Mouse (Mus musculus) neural tube, embryonic 13.5 days (tissue): ENCODE measurements at regions not wholly inside any gene's neighbourhood (a gene's known extent, or its start where the extent isn't known, plus 50 kb on each side); places are given as distances from the start of the nearest gene placed in this dataset.

Experiments used
- ATAC-seq: fragments of 200-750 bp; cut with Nextera tagmentation; 2 replicates; pipeline ENCODE4 v1.8.0; 2017; ENCODE audit warnings: low read depth, mild to moderate bottlenecking, moderate TSS enrichment, moderate library complexity
- H3K27ac ChIP-seq: fragments of 300-500 bp; sonication (generic); replicated peaks from 2 replicates; pipeline ENCODE4 v1.5.1; 2015; ENCODE audit warnings: moderate library complexity, mild to moderate bottlenecking, inconsistent platforms
- H3K27me3 ChIP-seq: fragments of 300-500 bp; sonication (generic); 2 replicates; pipeline ENCODE4 v1.6.1; 2015; ENCODE audit warnings: mild to moderate bottlenecking, inconsistent platforms
- H3K36me3 ChIP-seq: fragments of 300-500 bp; sonication (generic); 2 replicates; pipeline ENCODE4 v1.6.1; 2015; ENCODE audit warnings: mild to moderate bottlenecking, inconsistent platforms
- H3K4me1 ChIP-seq: fragments of 300-500 bp; sonication (generic); replicated peaks from 2 replicates; pipeline ENCODE4 v1.6.1; 2015; ENCODE audit warnings: inconsistent platforms
- H3K4me2 ChIP-seq: fragments of 300-500 bp; sonication (generic); 2 replicates; pipeline ENCODE4 v1.6.1; 2015; ENCODE audit warnings: inconsistent platforms, mild to moderate bottlenecking, moderate library complexity
- H3K4me3 ChIP-seq: fragments of 300-500 bp; sonication (generic); 2 replicates; pipeline ENCODE4 v1.5.1; 2015; ENCODE audit warnings: mild to moderate bottlenecking, inconsistent platforms
- H3K9ac ChIP-seq: fragments of 300-500 bp; sonication (generic); 2 replicates; pipeline ENCODE4 v1.6.1; 2015; ENCODE audit warnings: moderate library complexity, mild to moderate bottlenecking, inconsistent platforms
- H3K9me3 ChIP-seq: fragments of 300-500 bp; sonication (generic); 2 replicates; pipeline ENCODE4 v1.6.1; 2016; ENCODE audit warnings: inconsistent platforms
- WGBS: fragments of 180-500 bp; shearing (Covaris S2); methylation state at CpG from one replicate; pipeline ENCODE4 v1.1.7; 2015; 5-methylcytosine and 5-hydroxymethylcytosine counted together

- Histone ChIP-seq H3K36me3 (no peaks in the 10 kb centered on the region), H3K4me3 (no peak overlapping the region), H3K4me2 (no peak overlapping the region), H3K9ac (no peak overlapping the region), H3K27me3 (no peaks in the 10 kb centered on the region), H3K9me3 (no peaks in the 10 kb centered on the region), H3K4me1 (peaks cover 8% of the 10 kb centered on the region; the same call in 1 of the 2 replicates), H3K27ac (0 out of 2 replicates have a peak overlapping the region, but pooled peaks have one; percentile 1)
- WGBS, result 59% methylated on average over 12 of the region's 12 CpGs
- peak; percentile 77 for ATAC-seq
Observed at GRCm38 (mm10) chr8:62284378-62285110, 161.6 kb upstream of the Anxa10 start.

DNA sequence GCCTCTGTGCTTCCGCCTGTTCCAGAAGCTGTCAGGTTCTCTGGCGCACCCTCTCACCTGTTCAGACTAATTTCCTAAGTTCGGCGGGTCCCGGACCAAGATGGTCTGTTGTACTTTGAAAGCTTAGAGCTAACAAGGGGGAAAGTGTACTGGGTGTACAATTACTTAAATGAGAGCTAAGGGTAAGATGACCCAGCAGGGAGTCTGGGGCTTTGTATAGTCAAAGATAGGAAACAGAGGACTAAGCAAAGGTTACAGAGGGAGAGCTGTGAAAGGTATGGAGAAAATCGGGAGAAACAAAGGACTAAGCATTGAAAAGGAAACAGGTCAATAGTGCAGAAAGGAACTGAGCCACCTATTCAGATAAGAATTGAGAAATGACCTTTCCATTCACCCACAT is 127.6 kb upstream of the Anxa10 start:
- H3K4me3 ChIP-seq, result no peak overlapping the region
- ATAC-seq, result no peak
- no peak overlapping the region for H3K4me2 ChIP-seq
- no peaks in the 10 kb centered on the region for H3K27me3 ChIP-seq
- WGBS, result 82% methylated on average over 6 of the region's 6 CpGs
- no peaks in the 10 kb centered on the region for H3K9me3 ChIP-seq
- H3K4me1 ChIP-seq, result no peaks in the 10 kb centered on the region
- no peaks in the 10 kb centered on the region for H3K36me3 ChIP-seq
- H3K9ac ChIP-seq, result no peak overlapping the region
- no peak overlapping the region for H3K27ac ChIP-seq
